Mouse (Mus musculus) brain, embryonic 18.5 days (tissue): Measurements from ENCODE around the gene Hoxc5.
A peak's percentile ranks its signal among the peaks of the same experiment; 100 is the strongest.

Source experiments
- DNase-seq: peaks from one replicate; pipeline ENCODE4 v3.0.0-alpha.2; 2012; ENCODE audit warnings: low read depth, low spot score

The Hoxc5 gene

GRCm38 (mm10) chr15:102967511-102968397, 511 bp downstream of the Hoxc5 start:
- DNase-seq = no peak

- no peak for DNase-seq
Observed at GRCm38 (mm10) chr15:102969296-102969695, 2.1 kb downstream of the Hoxc5 start.

GRCm38 (mm10) chr15:102970740-102971139, 3.5 kb downstream of the Hoxc5 start:
- no peak for DNase-seq

GRCm38 (mm10) chr15:102972254-102972653, 5.0 kb downstream of the Hoxc5 start:
- no peak for DNase-seq

GRCm38 (mm10) chr15:102972753-102973152, 5.5 kb downstream of the Hoxc5 start:
- DNase-seq = no peak

- no peak for DNase-seq
Observed at GRCm38 (mm10) chr15:102975034-102975433, 7.8 kb downstream of the Hoxc5 start.

- no peak for DNase-seq
Observed at GRCm38 (mm10) chr15:102975688-102976111, 8.5 kb downstream of the Hoxc5 start.

- no peak for DNase-seq
Observed at GRCm38 (mm10) chr15:102976171-102976570, 8.9 kb downstream of the Hoxc5 start, which contains the start of gene Hoxc9. TSS of gene Hoxc9 (plus strand) at chr15:102976439.

- no peak for DNase-seq
Observed at GRCm38 (mm10) chr15:102976631-102977422, 9.6 kb downstream of the Hoxc5 start.

- DNase-seq = no peak
Observed at GRCm38 (mm10) chr15:102977423-102977974, 10.3 kb downstream of the Hoxc5 start.

- no peak for DNase-seq
Observed at GRCm38 (mm10) chr15:102978615-102979515, 11.6 kb downstream of the Hoxc5 start.

GRCm38 (mm10) chr15:102979936-102980335, 12.7 kb downstream of the Hoxc5 start:
- no peak for DNase-seq

GRCm38 (mm10) chr15:102980352-102980751, 13.1 kb downstream of the Hoxc5 start:
- no peak for DNase-seq

- no peak for DNase-seq
Observed at GRCm38 (mm10) chr15:102980912-102981311, 13.7 kb downstream of the Hoxc5 start.

- no peak for DNase-seq
Observed at GRCm38 (mm10) chr15:102981379-102982288, 14.4 kb downstream of the Hoxc5 start.

GRCm38 (mm10) chr15:102983716-102984115, 16.5 kb downstream of the Hoxc5 start:
- DNase-seq = no peak

GRCm38 (mm10) chr15:102984521-102984920, 17.3 kb downstream of the Hoxc5 start:
- no peak for DNase-seq

GRCm38 (mm10) chr15:102984925-102985324, 17.7 kb downstream of the Hoxc5 start:
- no peak for DNase-seq

- DNase-seq = peak; percentile 49
Observed at GRCm38 (mm10) chr15:102987124-102987833, 20.0 kb downstream of the Hoxc5 start.
